Mouse (Mus musculus) embryonic fibroblast, embryonic 13.5 days (primary cell): ENCODE results near the gene Lsamp. TPM values are rescaled to one million over a fixed set of nuclear protein-coding genes. Genes with fewer than 3 reads are reported as not detected.

Source experiments
- H3K27ac ChIP-seq: 2 replicates; pipeline ENCODE4 v1.5.1; 2012; ENCODE audit warnings: low read length, control low read depth, inconsistent platforms; ENCODE audit not compliant: insufficient read depth
- H3K4me1 ChIP-seq: 2 replicates; pipeline ENCODE4 v1.6.1; 2011; ENCODE audit warnings: low read length; ENCODE audit not compliant: control insufficient read depth, insufficient read depth
- H3K4me3 ChIP-seq: 2 replicates; pipeline ENCODE4 v1.5.1; 2011; ENCODE audit warnings: mild to moderate bottlenecking, control low read depth, low read length; ENCODE audit not compliant: insufficient read depth
- CTCF ChIP-seq: IDR thresholded peaks from 2 replicates; pipeline ENCODE4 v1.5.1; 2011; ENCODE audit warnings: mild to moderate bottlenecking, control low read depth, low read length, moderate library complexity, borderline replicate concordance; ENCODE audit not compliant: insufficient read depth
- POLR2A ChIP-seq: IDR thresholded peaks from 2 replicates; pipeline ENCODE4 v1.6.1; 2011; ENCODE audit warnings: low read depth, mild to moderate bottlenecking, control low read depth, low read length, moderate library complexity
- polyA plus RNA-seq: library from polyadenylated mRNA; stranded (reverse); fragments of >200 nt; gene quantifications from 2 replicates; pipeline ENCODE4 v1.2.4, GENCODE M21; 2011; ENCODE audit warnings: low read depth; ENCODE audit not compliant: missing spikeins, insufficient read length

The Lsamp gene
- polyA plus RNA-seq, 1 experiment, result 0.40 TPM

GRCm38 (mm10) chr16:41820369-41820768, 1836.2 kb downstream of the Lsamp start:
- Histone ChIP-seq H3K27ac (no peak overlapping the region), H3K4me3 (no peak overlapping the region), H3K4me1 (no peaks in the 10 kb centered on the region)
- no peak for TF ChIP-seq POLR2A
- no peak for TF ChIP-seq CTCF

- no peak for TF ChIP-seq CTCF
- no peak for TF ChIP-seq POLR2A
- Histone ChIP-seq H3K4me1 (no peaks in the 10 kb centered on the region), H3K4me3 (no peak overlapping the region), H3K27ac (no peak overlapping the region)
Observed at GRCm38 (mm10) chr16:41826899-41827604, 1842.9 kb downstream of the Lsamp start.

GRCm38 (mm10) chr16:41827605-41827948, 1843.4 kb downstream of the Lsamp start:
- no peak overlapping the region for H3K27ac ChIP-seq
- H3K4me1 ChIP-seq, result no peaks in the 10 kb centered on the region
- no peak for TF ChIP-seq POLR2A
- TF ChIP-seq CTCF, result no peak
- H3K4me3 ChIP-seq, result no peak overlapping the region

DNA sequence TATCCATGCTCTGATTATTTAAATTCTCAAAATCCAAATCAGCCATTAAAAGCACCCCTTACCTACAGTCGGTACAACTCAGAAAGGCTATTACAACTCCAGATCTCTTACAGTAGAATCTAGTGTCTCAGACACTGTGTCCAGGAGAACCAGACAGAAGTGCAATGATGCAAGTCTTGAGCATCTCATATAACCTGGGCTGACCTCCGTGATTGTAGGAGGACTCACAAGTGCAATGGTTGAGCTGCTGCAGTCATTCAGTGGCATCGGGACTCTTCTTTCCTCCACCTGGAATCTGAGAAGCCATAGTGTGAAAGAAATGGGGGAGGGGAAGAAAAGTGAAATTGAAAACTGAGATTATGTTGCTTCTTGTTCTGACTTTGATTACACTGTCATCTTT, 1850.5 kb downstream of the Lsamp start:
- no peaks in the 10 kb centered on the region for H3K4me1 ChIP-seq
- no peak for TF ChIP-seq CTCF
- TF ChIP-seq POLR2A, result no peak
- H3K4me3 ChIP-seq, result no peak overlapping the region
- H3K27ac ChIP-seq, result no peak overlapping the region

- TF ChIP-seq CTCF, result no peak
- TF ChIP-seq POLR2A, result no peak
- no peak overlapping the region for H3K4me3 ChIP-seq
- no peak overlapping the region for H3K27ac ChIP-seq
- no peaks in the 10 kb centered on the region for H3K4me1 ChIP-seq
Observed at GRCm38 (mm10) chr16:41835745-41836144, 1851.6 kb downstream of the Lsamp start.

- TF ChIP-seq CTCF (no peak), POLR2A (no peak)
- Histone ChIP-seq H3K4me3 (no peak overlapping the region), H3K27ac (no peak overlapping the region), H3K4me1 (no peaks in the 10 kb centered on the region)
Observed at GRCm38 (mm10) chr16:41839751-41840404, 1855.7 kb downstream of the Lsamp start.

GRCm38 (mm10) chr16:41846903-41847302, 1862.7 kb downstream of the Lsamp start:
- H3K27ac ChIP-seq, result no peak overlapping the region
- no peak for TF ChIP-seq POLR2A
- no peak for TF ChIP-seq CTCF
- H3K4me3 ChIP-seq, result no peak overlapping the region
- H3K4me1 ChIP-seq, result no peaks in the 10 kb centered on the region

DNA sequence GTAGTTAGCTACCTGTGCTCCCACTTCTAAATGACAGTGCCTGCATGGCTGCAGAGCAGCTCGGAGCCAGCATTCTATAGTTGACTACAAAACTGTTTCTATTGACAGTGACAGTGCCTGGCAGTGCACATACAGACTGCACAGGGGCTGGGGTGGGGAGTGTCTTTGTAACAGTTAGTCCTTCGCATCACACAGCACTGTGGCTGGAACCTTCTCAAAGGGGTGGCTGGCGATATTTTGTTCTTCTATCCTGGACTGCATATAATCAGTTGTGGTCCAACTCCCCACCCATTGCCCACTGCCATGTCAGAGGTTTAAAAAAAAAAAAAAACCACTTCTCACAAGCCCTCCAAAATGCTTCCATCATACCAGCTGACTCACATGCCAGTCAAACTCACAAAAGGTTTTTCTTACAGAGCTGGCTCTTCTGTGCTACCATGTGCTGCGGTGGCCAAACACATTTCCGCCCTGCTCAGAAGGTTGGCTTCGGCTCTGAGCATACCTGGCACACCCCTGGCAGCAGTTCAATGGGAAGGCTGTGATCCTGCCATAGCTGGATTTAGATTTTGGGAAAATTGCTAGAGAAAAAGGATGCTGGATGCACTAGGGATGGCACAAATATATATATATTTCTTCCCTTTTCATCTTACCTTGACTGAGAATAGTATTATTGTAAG, 1887.9 kb downstream of the Lsamp start:
- Histone ChIP-seq H3K27ac (no peak overlapping the region), H3K4me3 (no peak overlapping the region), H3K4me1 (no peaks in the 10 kb centered on the region)
- TF ChIP-seq CTCF (no peak), POLR2A (no peak)

- H3K27ac ChIP-seq, result no peak overlapping the region
- no peaks in the 10 kb centered on the region for H3K4me1 ChIP-seq
- TF ChIP-seq POLR2A (no peak), CTCF (no peak)
- no peak overlapping the region for H3K4me3 ChIP-seq
Observed at GRCm38 (mm10) chr16:41888546-41889165, 1904.5 kb downstream of the Lsamp start.

DNA sequence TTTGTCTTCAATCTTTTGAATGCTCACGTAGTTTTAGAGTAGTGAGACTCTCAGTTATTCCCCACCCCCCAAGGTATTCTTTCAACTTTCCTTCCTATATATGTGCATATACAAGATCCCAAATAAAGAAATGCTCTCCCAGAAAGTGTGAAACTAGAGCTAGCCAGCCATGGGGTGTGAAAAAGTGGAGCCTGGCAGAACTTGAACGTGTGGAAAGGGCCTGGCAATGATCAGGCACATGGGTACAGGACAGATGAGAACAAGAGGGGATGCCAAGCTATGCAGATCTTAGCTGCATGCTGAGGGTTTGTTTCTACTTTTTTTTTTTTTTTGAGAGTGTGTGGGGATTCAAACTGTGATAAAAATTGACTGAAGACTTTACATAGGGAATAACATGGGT, 1916.6 kb downstream of the Lsamp start:
- H3K4me3 ChIP-seq, result no peak overlapping the region
- TF ChIP-seq CTCF (no peak), POLR2A (no peak)
- H3K27ac ChIP-seq, result no peak overlapping the region
- no peaks in the 10 kb centered on the region for H3K4me1 ChIP-seq
